Mouse (Mus musculus) CH12.LX (cell line): Measurements from ENCODE around the gene Dnajc6. TPM values are rescaled to one million over a fixed set of nuclear protein-coding genes. Genes with fewer than 3 reads are reported as not detected.

Experiments
- DNase-seq: peaks from one replicate; pipeline ENCODE4 v3.0.0-alpha.2; 2013; ENCODE audit errors: extremely low read depth
- H3K27ac ChIP-seq: 2 replicates; pipeline ENCODE4 v1.5.1; 2012; ENCODE audit warnings: low read depth, mild to moderate bottlenecking, control low read depth, moderate library complexity; ENCODE audit not compliant: insufficient read depth
- H3K27me3 ChIP-seq: replicated peaks from 2 replicates; pipeline ENCODE3; 2012; ENCODE audit warnings: inconsistent platforms
- H3K36me3 ChIP-seq, 2 experiments: replicated peaks in 1 of 2; 2 replicates each; pipeline versions ENCODE3 to v1.6.1; 2012; ENCODE audit warnings: inconsistent platforms in 1 of 2, low read length in 1 of 2, mild to moderate bottlenecking in 1 of 2, mixed read lengths in 1 of 2, moderate library complexity in 1 of 2; ENCODE audit not compliant: control insufficient read depth in 1 of 2, insufficient read depth in 1 of 2
- H3K4me1 ChIP-seq, 2 experiments: 2 replicates each; pipeline ENCODE4 v1.6.1; 2012; ENCODE audit warnings: inconsistent platforms in 1 of 2, moderate library complexity in 1 of 2; ENCODE audit not compliant: insufficient read depth in 2 of 2, control insufficient read depth in 1 of 2
- H3K4me2 ChIP-seq: 2 replicates; pipeline ENCODE4 v1.6.1; 2012; ENCODE audit warnings: low read depth, mild to moderate bottlenecking, control low read depth; ENCODE audit not compliant: poor library complexity, insufficient read depth, severe bottlenecking
- H3K4me3 ChIP-seq, 3 experiments: fragments of 150-350 bp in 1 of 3; sonication (generic) in 1 of 3; replicated peaks in 1 of 3; 2 replicates each; pipeline versions ENCODE3 to v1.5.1; 2011 to 2012; ENCODE audit warnings: low read depth in 2 of 3, low read length in 2 of 3, mild to moderate bottlenecking in 2 of 3, moderate library complexity in 2 of 3, control low read depth in 1 of 3, improper control_type of control experiment in 1 of 3, inconsistent platforms in 1 of 3, mixed read lengths in 1 of 3; ENCODE audit not compliant: poor library complexity in 1 of 3
- H3K79me2 ChIP-seq: replicated peaks from 2 replicates; pipeline ENCODE4 v1.6.1; 2012; ENCODE audit warnings: mild to moderate bottlenecking, moderate library complexity; ENCODE audit not compliant: control insufficient read depth, poor library complexity, insufficient read depth, severe bottlenecking; ENCODE audit errors: extremely low read depth
- H3K9ac ChIP-seq: 2 replicates; pipeline ENCODE4 v1.6.1; 2012; ENCODE audit warnings: low read depth, mild to moderate bottlenecking, control low read depth, moderate library complexity; ENCODE audit not compliant: insufficient read depth
- H3K9me3 ChIP-seq: replicated peaks from 2 replicates; pipeline ENCODE3; 2012; ENCODE audit warnings: low read length, inconsistent platforms, mixed read lengths
- CTCF ChIP-seq, 2 experiments: IDR thresholded peaks in 1 of 2; conservative IDR thresholded peaks in 1 of 2; 2 replicates each; pipeline ENCODE4 v1.5.1; 2011 to 2012; ENCODE audit warnings: low read depth in 2 of 2, low read length in 2 of 2, improper control_type of control experiment in 1 of 2, inconsistent platforms in 1 of 2, mild to moderate bottlenecking in 1 of 2, moderate library complexity in 1 of 2
- ELF1 ChIP-seq: IDR thresholded peaks from 2 replicates; pipeline ENCODE4 v1.6.1; 2014; ENCODE audit warnings: low read depth, mild to moderate bottlenecking, inconsistent platforms, low read length, improper control_type of control experiment
- EP300 ChIP-seq: IDR thresholded peaks from 2 replicates; pipeline ENCODE4 v1.6.1; 2011; ENCODE audit warnings: low read length, improper control_type of control experiment
- ETS1 ChIP-seq: conservative IDR thresholded peaks from 2 replicates; pipeline ENCODE4 v1.6.1; 2012; ENCODE audit warnings: low read depth, mild to moderate bottlenecking, inconsistent platforms, low read length, improper control_type of control experiment, moderate library complexity
- HCFC1 ChIP-seq: IDR thresholded peaks from 2 replicates; pipeline ENCODE4 v1.6.1; 2012; ENCODE audit warnings: low read depth, mild to moderate bottlenecking, inconsistent platforms, low read length, improper control_type of control experiment
- KAT2A ChIP-seq: IDR thresholded peaks from 2 replicates; pipeline ENCODE4 v1.6.1; 2012; ENCODE audit warnings: low read length, improper control_type of control experiment, inconsistent platforms; ENCODE audit not compliant: insufficient replicate concordance
- MAX ChIP-seq: IDR thresholded peaks from 2 replicates; pipeline ENCODE4 v1.6.1; 2011; ENCODE audit warnings: low read length, improper control_type of control experiment
- MEF2A ChIP-seq: IDR thresholded peaks from 2 replicates; pipeline ENCODE4 v1.6.1; 2014; ENCODE audit warnings: low read depth, mild to moderate bottlenecking, inconsistent platforms, low read length, improper control_type of control experiment, borderline replicate concordance
- MYC ChIP-seq: IDR thresholded peaks from 2 replicates; pipeline ENCODE4 v1.6.1; 2011; ENCODE audit warnings: low read depth, mild to moderate bottlenecking, improper control_type of control experiment, low read length
- NELFE ChIP-seq: IDR thresholded peaks from 2 replicates; pipeline ENCODE4 v1.6.1; 2011; ENCODE audit warnings: low read depth, low read length, improper control_type of control experiment
- PAX5 ChIP-seq: IDR thresholded peaks from 2 replicates; pipeline ENCODE4 v1.6.1; 2012; ENCODE audit warnings: low read length, inconsistent platforms, mixed read lengths
- POLR2A ChIP-seq: IDR thresholded peaks from 2 replicates; pipeline ENCODE4 v1.6.1; 2011; ENCODE audit warnings: low read depth, mild to moderate bottlenecking, improper control_type of control experiment, low read length
- RAD21 ChIP-seq: IDR thresholded peaks from 2 replicates; pipeline ENCODE4 v1.6.1; 2011; ENCODE audit warnings: low read depth, mild to moderate bottlenecking, low read length, improper control_type of control experiment, moderate library complexity
- SIN3A ChIP-seq: IDR thresholded peaks from 2 replicates; pipeline ENCODE4 v1.6.1; 2012; ENCODE audit warnings: low read length, improper control_type of control experiment, inconsistent platforms
- SMC3 ChIP-seq: IDR thresholded peaks from 2 replicates; pipeline ENCODE4 v1.6.1; 2011; ENCODE audit warnings: low read depth, low read length, improper control_type of control experiment
- TBP ChIP-seq: conservative IDR thresholded peaks from 2 replicates; pipeline ENCODE4 v1.6.1; 2011; ENCODE audit warnings: low read depth, low read length, improper control_type of control experiment
- UBTF ChIP-seq: IDR thresholded peaks from 2 replicates; pipeline ENCODE4 v1.6.1; 2012; ENCODE audit warnings: low read depth, mild to moderate bottlenecking, inconsistent platforms, low read length, improper control_type of control experiment, moderate library complexity
- USF1 ChIP-seq: IDR thresholded peaks from 2 replicates; pipeline ENCODE4 v1.6.1; 2014; ENCODE audit warnings: low read depth, mild to moderate bottlenecking, inconsistent platforms, low read length, improper control_type of control experiment
- USF2 ChIP-seq: conservative IDR thresholded peaks from 2 replicates; pipeline ENCODE4 v1.6.1; 2011; ENCODE audit warnings: low read depth, low read length, improper control_type of control experiment
- ZC3H11A ChIP-seq: IDR thresholded peaks from 2 replicates; pipeline ENCODE4 v1.6.1; 2012; ENCODE audit warnings: low read depth, mild to moderate bottlenecking, inconsistent platforms, low read length, improper control_type of control experiment
- ZKSCAN1 ChIP-seq: IDR thresholded peaks from 2 replicates; pipeline ENCODE4 v1.6.1; 2012; ENCODE audit warnings: low read depth, inconsistent platforms, low read length, improper control_type of control experiment, borderline replicate concordance
- ZNF384 ChIP-seq: IDR thresholded peaks from 2 replicates; pipeline ENCODE4 v1.6.1; 2012; ENCODE audit warnings: low read depth, low read length, improper control_type of control experiment, inconsistent platforms
- dilution Hi-C: fragments of 300-500 bp; cut with MboI; formaldehyde crosslinking; loops from 2 replicates; pipeline ENCODE4 v1.14.3; 2020; ENCODE audit warnings: low sequenced_read_pairs; ENCODE audit not compliant: extremely low pct_unique_long_range_greater_than_20kb, extremely low pct_ligation_motif_present
- in situ Hi-C: fragments of 300-500 bp; cut with MboI; formaldehyde crosslinking; loops from 3 replicates; pipeline ENCODE4 v1.14.3; 2019; ENCODE audit warnings: low sequenced_read_pairs, low pct_ligation_motif_present, low pct_unique_long_range_greater_than_20kb, mixed read lengths
- polyA plus RNA-seq: library from polyadenylated mRNA; unstranded; fragments of >175 nt; gene quantifications from 2 replicates; pipeline ENCODE4 v1.2.1, GENCODE M21; 2012; ENCODE audit warnings: low read depth; ENCODE audit not compliant: insufficient read length
- total RNA-seq, 2 experiments: library from RNA; depleted of rRNA; stranded (reverse); fragments of 300-350 nt in 1 of 2; fragments of >200 nt in 1 of 2; gene quantifications; 2 replicates each; pipeline ENCODE4 v1.2.3; 2012 to 2014

Gene Dnajc6
- total and polyA plus RNA-seq, 3 experiments, result not detected

DNA sequence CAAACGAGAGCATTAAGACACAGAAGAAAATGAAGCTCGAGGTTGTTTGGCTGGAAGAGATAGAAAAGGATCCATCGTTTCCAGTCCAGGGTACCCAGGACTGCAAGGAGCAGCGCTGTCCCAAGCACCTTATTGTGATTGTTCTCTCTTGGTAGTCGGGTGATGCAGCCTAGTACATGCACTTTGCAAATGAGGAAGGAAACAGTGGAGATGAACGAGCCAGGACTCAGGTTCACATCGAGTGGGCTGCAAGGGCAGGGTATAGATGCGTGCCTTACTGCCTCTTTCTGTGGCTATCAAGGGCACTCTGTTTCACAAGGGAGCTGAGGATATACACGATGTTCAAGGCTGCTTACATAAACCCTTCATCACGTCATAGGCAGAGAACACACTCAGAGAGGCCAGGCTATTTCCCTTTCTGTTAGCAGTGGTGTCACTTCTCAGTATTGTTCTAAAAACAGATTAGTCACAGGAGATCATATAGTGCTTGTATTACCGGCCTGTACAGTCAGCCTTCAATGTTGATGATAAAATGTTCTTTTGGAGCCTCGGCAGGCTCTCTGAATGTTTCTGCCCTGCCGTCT, 189.9 kb downstream of the Dnajc6 start:
- Histone ChIP-seq H3K79me2 (no peaks in the 10 kb centered on the region), H3K27ac (no peak overlapping the region), H3K4me2 (no peak overlapping the region), H3K27me3 (no peaks in the 10 kb centered on the region), H3K4me3 (no peak overlapping the region), H3K9ac (no peak overlapping the region), H3K4me1 (no peaks in the 10 kb centered on the region; a peak in 1 of 4 replicates), H3K36me3 (no peaks in the 10 kb centered on the region), H3K9me3 (no peaks in the 10 kb centered on the region)
- in situ Hi-C loops, result no loop called here
- dilution Hi-C loops, result no loop called here
- TF ChIP-seq RAD21 (no peak), ETS1 (no peak), EP300 (no peak), HCFC1 (no peak), SMC3 (no peak), MEF2A (no peak), USF1 (no peak), UBTF (no peak), KAT2A (no peak), ZC3H11A (no peak), CTCF (conservative IDR thresholded peaks at IDR 0.05 in 1 of 2, IDR thresholded peaks at IDR 0.05 in 1 of 2; ENCODE audit: low read depth in 2 of 2, low read length in 2 of 2) (no peak)
- DNase-seq, result no peak

DNA sequence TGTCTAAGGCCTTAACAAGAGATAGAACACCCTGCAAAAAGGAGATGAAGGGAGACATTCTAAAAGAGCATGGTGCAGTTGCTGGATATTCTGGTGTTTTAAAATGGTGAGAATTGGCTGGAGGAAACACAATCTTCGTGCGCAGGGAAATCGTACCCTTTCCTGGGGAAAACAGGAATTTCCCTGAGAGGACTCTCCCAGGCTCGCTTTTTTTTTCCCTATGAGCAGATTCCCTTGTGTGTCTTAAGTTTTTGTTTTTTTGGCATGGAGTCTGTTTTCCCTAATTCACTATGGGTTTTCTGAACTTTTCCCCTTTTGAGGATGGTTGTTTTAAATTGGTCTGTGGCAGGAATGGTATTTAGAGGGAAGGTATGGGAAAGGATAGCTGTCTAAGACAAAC, 192.8 kb downstream of the Dnajc6 start:
- no peak for DNase-seq
- no peaks in the 10 kb centered on the region for H3K4me1 ChIP-seq
- in situ Hi-C loops, result no loop called here

More for the DNA sequence above, 192.8 kb downstream of the Dnajc6 start:
- dilution Hi-C loops, result no loop called here
- TF ChIP-seq TBP (no peak), PAX5 (no peak), POLR2A (no peak), ZNF384 (no peak), RAD21 (no peak), NELFE (no peak), ELF1 (no peak), SIN3A (no peak), MAX (no peak), USF2 (no peak), ZKSCAN1 (no peak), MYC (no peak)
- TF ChIP-seq, all 38 proteins: peak for 0
- H3K9ac ChIP-seq, result no peak overlapping the region
- no peak overlapping the region for H3K4me2 ChIP-seq
- no peak overlapping the region for H3K4me3 ChIP-seq
- no peaks in the 10 kb centered on the region for H3K27me3 ChIP-seq
- no peak overlapping the region for H3K27ac ChIP-seq
- no peaks in the 10 kb centered on the region for H3K79me2 ChIP-seq
- H3K9me3 ChIP-seq, result no peaks in the 10 kb centered on the region
- H3K36me3 ChIP-seq, result no peaks in the 10 kb centered on the region
